Mouse (Mus musculus) forelimb bud, embryonic 11.5 days (tissue): ENCODE data around the gene Cdkn3.
"Not testable (repeated sequence)": the region's sequence is repeated elsewhere in the genome, so short reads cannot be mapped to it uniquely, and the experiment has no call there.

Experiments
- DNase-seq: peaks from one replicate; pipeline ENCODE4 v3.0.0-alpha.2; 2012; ENCODE audit warnings: low read depth, low spot score

Cdkn3 gene

GRCm38 (mm10) chr14:46760355-46761029 lies at the start of gene Cdkn3:
Gene Cdkn3, plus strand, starts transcription at chr14:46760541.
- DNase-seq, result peak; percentile 92

DNA sequence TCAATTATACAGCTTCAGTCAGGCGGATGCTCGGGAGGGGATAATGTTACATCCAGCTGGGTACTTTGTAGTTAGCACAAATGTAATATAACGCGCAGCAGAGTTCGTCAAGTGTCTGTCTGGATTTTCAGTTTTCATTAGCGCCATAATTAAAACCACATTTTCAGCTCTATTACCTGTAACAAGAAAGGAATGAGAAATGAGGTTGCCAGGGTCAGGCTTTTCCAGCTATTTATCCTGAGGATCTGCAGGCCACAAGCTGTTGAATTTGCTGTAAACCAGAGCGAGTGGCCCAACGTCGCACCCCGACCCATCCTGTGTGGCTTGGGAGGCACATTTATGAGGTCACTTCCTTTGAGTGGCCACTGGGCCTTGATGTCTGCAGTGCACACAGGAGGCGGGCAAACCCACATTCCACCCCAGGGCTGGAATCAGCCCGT lies 41.8 kb upstream of the Cdkn3 start:
- DNase-seq, result peak; percentile 90

GRCm38 (mm10) chr14:46722031-46722430 lies 38.3 kb upstream of the Cdkn3 start:
- peak; percentile 70 for DNase-seq

- DNase-seq, result peak; percentile 75
Observed at GRCm38 (mm10) chr14:46723828-46724227, 36.5 kb upstream of the Cdkn3 start.

DNA sequence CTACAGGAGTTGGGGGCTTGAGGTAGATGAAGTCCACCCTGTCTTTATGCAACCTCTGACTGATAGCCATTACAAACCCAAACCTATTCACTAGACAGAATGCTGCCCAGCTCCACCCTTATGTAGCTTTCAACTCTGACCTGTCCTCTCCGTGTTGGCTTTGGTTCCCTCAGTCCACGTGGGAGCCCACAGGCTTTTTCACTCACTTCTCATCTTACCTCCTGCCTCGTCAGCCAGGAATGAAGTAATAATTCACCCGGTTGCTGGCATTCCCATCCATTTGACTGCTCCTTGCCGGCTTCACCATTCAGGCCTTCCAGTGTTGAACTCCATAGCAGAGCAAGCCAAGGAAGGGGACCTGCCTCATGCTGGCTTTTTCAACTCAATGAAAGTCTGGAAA lies 35.4 kb upstream of the Cdkn3 start:
- no peak for DNase-seq

GRCm38 (mm10) chr14:46725743-46726142 lies 34.6 kb upstream of the Cdkn3 start:
- DNase-seq, result peak; percentile 28

- DNase-seq, result no peak
Observed at GRCm38 (mm10) chr14:46734262-46734661, 26.1 kb upstream of the Cdkn3 start.

DNA sequence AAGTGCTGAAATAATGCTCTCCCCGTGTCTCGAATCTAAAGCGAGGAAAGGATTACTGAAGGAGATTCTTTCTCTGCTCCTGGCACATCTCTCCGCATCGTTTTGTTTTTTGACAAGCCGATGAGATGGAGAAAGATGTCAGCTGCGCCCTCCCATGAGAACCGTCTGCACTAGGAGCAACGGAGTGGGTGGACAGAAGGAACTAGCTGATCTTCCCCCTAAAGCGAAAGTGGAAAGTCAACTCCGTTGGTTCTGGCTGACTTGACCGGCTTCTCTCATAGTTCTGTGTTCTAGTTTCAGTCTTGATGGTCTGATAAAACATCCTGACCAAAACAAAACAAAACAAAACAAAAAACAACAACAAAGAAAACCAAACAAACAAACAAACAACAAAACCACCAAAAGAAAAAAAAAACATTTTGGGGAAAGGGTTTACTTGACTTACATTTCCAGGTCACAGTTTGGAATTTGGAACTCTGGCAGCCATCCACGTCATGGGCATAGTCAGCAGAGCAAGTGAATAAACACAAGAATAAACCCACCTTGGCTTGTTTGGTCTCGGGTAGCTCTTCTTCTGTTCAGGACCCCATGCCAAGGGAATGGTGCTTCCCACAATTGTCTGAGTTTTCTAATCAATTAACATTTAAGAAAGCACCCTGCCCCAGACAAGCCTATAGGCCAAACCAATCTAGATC lies 25.4 kb upstream of the Cdkn3 start:
- DNase-seq, result no peak

GRCm38 (mm10) chr14:46736366-46736765 lies 24.0 kb upstream of the Cdkn3 start:
- DNase-seq, result no peak

GRCm38 (mm10) chr14:46737346-46737745 lies 23.0 kb upstream of the Cdkn3 start:
- not testable (repeated sequence) for DNase-seq

- DNase-seq, result no peak
Observed at GRCm38 (mm10) chr14:46742674-46743073, 17.7 kb upstream of the Cdkn3 start.

GRCm38 (mm10) chr14:46745413-46745812 lies 14.9 kb upstream of the Cdkn3 start:
- DNase-seq, result no peak

- not testable (repeated sequence) for DNase-seq
Observed at GRCm38 (mm10) chr14:46754371-46754770, 6.0 kb upstream of the Cdkn3 start.

- DNase-seq, result no peak
Observed at GRCm38 (mm10) chr14:46755851-46756250, 4.5 kb upstream of the Cdkn3 start.

GRCm38 (mm10) chr14:46757736-46758135 lies 2.6 kb upstream of the Cdkn3 start:
- DNase-seq, result no peak

- DNase-seq, result no peak
Observed at GRCm38 (mm10) chr14:46759970-46760354, 379 bp upstream of the Cdkn3 start.

DNA sequence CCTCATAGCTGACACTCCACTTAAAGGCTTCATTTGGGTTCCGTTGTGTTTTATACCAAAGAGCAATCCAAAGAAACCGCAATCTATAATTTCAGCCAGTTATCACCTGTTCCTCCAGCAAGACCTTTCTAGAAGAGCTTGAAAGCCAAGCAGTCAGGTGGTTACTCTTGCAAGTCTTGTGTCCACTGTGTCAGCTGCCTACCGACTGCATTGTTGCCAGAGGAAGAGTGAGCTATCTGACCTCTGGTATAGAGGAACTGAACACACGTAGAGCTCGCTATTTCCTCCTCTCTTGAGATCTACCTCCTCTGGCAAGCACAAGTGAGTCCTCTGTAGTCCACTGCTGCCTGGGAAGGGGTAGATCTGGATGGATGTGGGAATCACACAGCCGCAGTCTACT lies 845 bp downstream of the Cdkn3 start:
- DNase-seq, result no peak

DNA sequence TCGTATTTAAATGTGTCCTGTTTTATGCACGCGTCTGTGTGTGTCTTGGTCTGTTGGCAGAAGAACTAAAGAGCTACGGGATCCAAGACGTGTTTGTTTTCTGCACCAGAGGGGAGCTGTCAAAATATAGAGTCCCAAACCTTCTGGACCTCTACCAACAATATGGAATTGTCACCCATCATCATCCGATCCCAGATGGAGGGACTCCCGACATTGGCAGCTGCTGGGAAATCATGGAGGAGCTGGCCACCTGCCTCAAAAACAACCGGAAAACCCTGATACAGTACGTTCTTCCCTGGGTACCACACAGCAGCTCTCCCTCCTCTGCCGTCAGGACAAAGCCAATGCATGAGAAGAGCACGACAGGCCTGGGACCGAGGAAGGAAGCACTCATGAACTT lies 6.8 kb downstream of the Cdkn3 start:
- no peak for DNase-seq

DNA sequence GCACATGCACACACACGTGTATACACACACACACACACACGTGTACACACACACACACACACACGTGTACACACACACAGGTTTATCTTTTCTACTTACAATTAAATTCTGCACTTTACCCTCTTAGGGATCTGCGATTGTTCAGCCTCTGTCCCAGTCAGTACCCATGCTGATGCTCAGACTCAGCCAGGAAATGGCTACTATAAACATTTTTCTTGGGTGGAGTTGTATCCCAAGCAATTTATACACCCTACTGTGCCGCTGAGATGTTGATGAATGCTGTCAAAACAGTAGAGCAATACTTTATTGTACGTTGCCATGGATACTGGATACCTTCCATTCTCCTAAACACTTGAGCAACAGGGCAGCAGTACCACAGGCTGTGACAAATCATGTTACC lies 9.7 kb downstream of the Cdkn3 start:
- no peak for DNase-seq

DNA sequence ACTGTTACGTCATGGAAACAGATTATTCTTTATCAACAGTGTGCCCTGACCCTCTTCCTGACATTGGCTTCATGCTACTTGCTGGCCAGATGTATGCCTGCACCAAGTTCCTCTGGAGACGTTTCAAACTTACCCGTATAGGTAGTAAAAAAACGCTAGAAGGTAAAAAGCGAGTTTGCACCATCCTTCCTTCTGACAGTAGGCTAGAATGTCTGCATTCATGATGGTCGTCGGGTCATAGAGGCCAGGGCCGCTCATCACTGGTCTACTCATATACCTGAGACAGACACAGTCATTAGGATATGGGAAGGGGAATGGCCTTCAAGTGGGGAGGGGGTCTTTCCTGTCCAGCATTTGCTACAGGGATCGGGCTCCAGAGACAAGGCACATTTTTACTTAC lies 18.4 kb downstream of the Cdkn3 start:
- DNase-seq, result no peak

- DNase-seq, result no peak
Observed at GRCm38 (mm10) chr14:46779217-46779616, 18.9 kb downstream of the Cdkn3 start.

DNA sequence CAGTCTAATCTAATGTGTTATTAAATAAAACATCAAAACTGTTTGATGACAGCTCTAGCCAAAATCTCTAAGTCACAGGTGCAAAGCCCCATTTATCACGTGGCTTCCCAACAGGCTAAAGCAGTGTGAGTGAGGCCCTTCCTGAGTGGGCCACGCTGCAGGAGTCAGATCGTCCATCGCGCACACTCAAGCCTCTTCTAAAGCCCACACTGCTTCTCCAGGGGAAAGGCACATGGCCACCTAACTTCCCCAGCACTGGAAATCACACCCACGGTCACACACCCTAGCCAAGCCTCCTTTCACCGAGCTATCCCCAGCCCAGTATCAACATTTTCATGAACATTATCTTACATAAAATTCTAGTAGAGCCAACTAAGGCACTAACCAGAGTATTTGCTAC lies 20.7 kb downstream of the Cdkn3 start:
- DNase-seq, result no peak

GRCm38 (mm10) chr14:46782187-46782828 lies 22.0 kb downstream of the Cdkn3 start:
- no peak for DNase-seq
